Comparison of ENCODE assay signal across 23 mouse cellular contexts in the genomic region with DNA sequence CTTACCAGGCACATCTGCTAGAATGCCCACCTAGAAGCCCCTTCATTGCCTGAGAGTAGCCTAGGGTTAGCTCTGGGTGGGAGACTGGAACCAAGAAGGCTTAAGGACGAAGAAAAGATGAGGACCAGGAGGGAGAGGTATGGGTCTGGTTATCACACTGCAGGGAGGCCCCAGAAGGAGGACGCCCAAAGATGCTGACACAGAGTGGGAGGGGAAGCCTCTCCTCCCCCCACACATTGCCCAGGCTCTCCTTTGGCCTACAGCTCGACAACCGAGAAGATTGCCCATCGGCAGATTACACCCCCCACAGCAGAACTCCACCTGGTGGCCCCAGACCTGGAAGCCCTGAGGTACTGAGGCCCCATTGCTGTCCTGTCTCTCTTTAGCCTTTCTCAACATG. TPM values are rescaled to one million over a fixed set of nuclear protein-coding genes. Genes with fewer than 3 reads are reported as not detected.
A peak's percentile ranks its signal among the peaks of the same experiment; 100 is the strongest.
DNase-seq lines count a peak whose midpoint lies in the region; ATAC-seq and TF ChIP-seq lines count a peak whose summit lies in the region.
"Had no signal": no experiment of that assay in that cellular context is flagged by ENCODE, and none has a peak within 500 bp of the region (broad histone marks: within the 10 kb centered on the region; RNA-seq: fewer than 3 reads in every experiment).

No protein-coding gene starts in this region.

- H3K9me3 ChIP-seq in liver, embryonic 12.5 days (replicated peaks) = no peaks in the 10 kb centered on the region
- no peaks in the 10 kb centered on the region for H3K9me3 ChIP-seq in liver, embryonic 11.5 days (ENCODE audit: control insufficient read depth, low read length)
- H3K9me3 ChIP-seq in liver, embryonic 14.5 days (ENCODE audit: control insufficient read depth, low read length) = no peaks in the 10 kb centered on the region
- H3K9me3 ChIP-seq in liver, embryonic 16.5 days (replicated peaks; ENCODE audit: control insufficient read depth, low read length) = no peaks in the 10 kb centered on the region
- H3K9me3 ChIP-seq: embryonic facial prominence, embryonic 10.5 days; embryonic facial prominence, embryonic 12.5 days; forebrain, embryonic 13.5 days; forebrain, embryonic 15.5 days had no signal

- no peak overlapping the region for H3K9ac ChIP-seq in liver, embryonic 12.5 days
- no peak overlapping the region for H3K9ac ChIP-seq in liver, embryonic 11.5 days (ENCODE audit: low read depth, low read length)
- no peak overlapping the region for H3K9ac ChIP-seq in liver, embryonic 14.5 days (replicated peaks)
- H3K9ac ChIP-seq in liver, embryonic 16.5 days (ENCODE audit: low read depth, low read length) = no peak overlapping the region
- H3K9ac ChIP-seq: embryonic facial prominence, embryonic 12.5 days; forebrain, embryonic 13.5 days; forebrain, embryonic 15.5 days; forebrain, postnatal 0 days had no signal

- TF ChIP-seq EP300 in liver, embryonic 14.5 days (IDR thresholded peaks at IDR 0.05; ENCODE audit: low read depth) = no peak

- H3K27me3 ChIP-seq in liver, embryonic 12.5 days (replicated peaks) = peaks cover 28% of the 10 kb centered on the region
- peaks cover 2% of the 10 kb centered on the region; the same call in 1 of the 2 replicates for H3K27me3 ChIP-seq in liver, embryonic 11.5 days (replicated peaks; ENCODE audit: control insufficient read depth, insufficient read depth, low read length)
- H3K27me3 ChIP-seq in liver, embryonic 14.5 days (ENCODE audit: control insufficient read depth, insufficient read depth, low read length) = no peaks in the 10 kb centered on the region; the same call in 1 of the 2 replicates
- H3K27me3 ChIP-seq in liver, embryonic 16.5 days (ENCODE audit: control insufficient read depth, insufficient read depth, low read depth, low read length) = no peaks in the 10 kb centered on the region; the same call in 1 of the 2 replicates
- H3K27me3 ChIP-seq in cerebellum, adult 2 months (ENCODE audit: control insufficient read depth, insufficient read depth, low read length) = no peaks in the 10 kb centered on the region
- H3K27me3 ChIP-seq: embryonic facial prominence, embryonic 12.5 days; forebrain, embryonic 13.5 days; forebrain, embryonic 15.5 days had no signal

- TF ChIP-seq POLR2A in cerebellum, adult 2 months (IDR thresholded peaks at IDR 0.05; ENCODE audit: borderline replicate concordance, insufficient read depth, low read length) = no peak

- 52% methylated on average over 5 of the region's 5 CpGs for WGBS in liver, embryonic 12.5 days (ENCODE audit: insufficient replicate concordance)
- 90% methylated on average over 5 of the region's 5 CpGs for WGBS in liver, embryonic 11.5 days
- WGBS in liver, embryonic 14.5 days (ENCODE audit: insufficient replicate concordance) = 47% methylated on average over 5 of the region's 5 CpGs
- 56% methylated on average over 5 of the region's 5 CpGs for WGBS in liver, embryonic 16.5 days (ENCODE audit: insufficient replicate concordance)
- 78% methylated on average over 5 of the region's 5 CpGs for WGBS in cerebellum, adult 2 months

- peak; percentile 23 for DNase-seq in heart, adult 11 months
- no peak for DNase-seq in heart, adult 18-20 months
- no peak for DNase-seq in liver, embryonic 11.5 days (ENCODE audit: low spot score)
- no peak for DNase-seq in liver, embryonic 14.5 days (ENCODE audit: low read depth in 3 of 3, low spot score in 3 of 3)
- no peak for DNase-seq in ovary, postnatal 36 days (ENCODE audit: low spot score)
- DNase-seq in cerebellum, adult 2 months = no peak
- DNase-seq: adrenal gland, adult 2 months; adrenal gland, postnatal 10 days; adrenal gland, postnatal 25 days; cerebellum, adult 11 months; cerebellum, adult 18-20 months; cerebellum, adult 9-10 months; cerebellum, postnatal 10 days; cerebellum, postnatal 25 days; forebrain, postnatal 0 days had no signal

- peak overlapping the region; percentile 31; the same call in 1 of the 2 replicates for H3K4me2 ChIP-seq in liver, embryonic 12.5 days
- no peak overlapping the region for H3K4me2 ChIP-seq in liver, embryonic 11.5 days
- H3K4me2 ChIP-seq in liver, embryonic 14.5 days (ENCODE audit: low read depth) = peak overlapping the region; percentile 49
- no peak overlapping the region; the same call in 1 of the 2 replicates for H3K4me2 ChIP-seq in liver, embryonic 16.5 days (ENCODE audit: low read depth, low read length)
- H3K4me2 ChIP-seq: embryonic facial prominence, embryonic 12.5 days; forebrain, embryonic 13.5 days; forebrain, embryonic 15.5 days had no signal

- peaks cover 43% of the 10 kb centered on the region for H3K4me1 ChIP-seq in liver, embryonic 12.5 days
- no peaks in the 10 kb centered on the region for H3K4me1 ChIP-seq in liver, embryonic 11.5 days (replicated peaks; ENCODE audit: control insufficient read depth, insufficient read depth, low read length)
- peaks cover 15 to 33% of the 10 kb centered on the region in 2 experiments for H3K4me1 ChIP-seq in liver, embryonic 14.5 days (replicated peaks; ENCODE audit: control insufficient read depth in 2 of 2, insufficient read depth in 2 of 2, low read length in 1 of 2)
- peaks cover 7% of the 10 kb centered on the region; the same call in 1 of the 2 replicates for H3K4me1 ChIP-seq in liver, embryonic 16.5 days (ENCODE audit: control insufficient read depth, low read depth, low read length)
- no peaks in the 10 kb centered on the region for H3K4me1 ChIP-seq in cerebellum, adult 2 months (ENCODE audit: control insufficient read depth, insufficient read depth, low read length)
- H3K4me1 ChIP-seq: embryonic facial prominence, embryonic 10.5 days; embryonic facial prominence, embryonic 12.5 days; forebrain, embryonic 13.5 days; forebrain, embryonic 15.5 days had no signal

- TF ChIP-seq CTCF in liver, embryonic 14.5 days (IDR thresholded peaks at IDR 0.05; ENCODE audit: low read depth) = no peak
- TF ChIP-seq CTCF in cerebellum, adult 2 months (IDR thresholded peaks at IDR 0.05; ENCODE audit: borderline replicate concordance, insufficient read depth, low read depth, low read length) = no peak

- peak; percentile 72 for ATAC-seq in liver, embryonic 12.5 days
- no peak for ATAC-seq in liver, embryonic 11.5 days (replicated peaks; ENCODE audit: low FRiP score)
- ATAC-seq in liver, embryonic 14.5 days (ENCODE audit: insufficient read depth) = peak; percentile 59
- peak; percentile 47; the same call in 1 of the 2 replicates for ATAC-seq in liver, embryonic 16.5 days (ENCODE audit: low read depth)
- ATAC-seq: forebrain, embryonic 13.5 days; forebrain, embryonic 15.5 days; forebrain, postnatal 0 days had no signal

- peak overlapping the region; percentile 36; the same call in 1 of the 2 replicates for H3K27ac ChIP-seq in liver, embryonic 12.5 days
- no peak overlapping the region for H3K27ac ChIP-seq in liver, embryonic 11.5 days (ENCODE audit: low read depth, low read length)
- H3K27ac ChIP-seq in liver, embryonic 14.5 days = no peak overlapping the region
- no peak overlapping the region; the same call in none of the 2 replicates for H3K27ac ChIP-seq in liver, embryonic 16.5 days (ENCODE audit: low read length)
- H3K27ac ChIP-seq in cerebellum, adult 2 months (ENCODE audit: insufficient read depth, low read length) = no peak overlapping the region
- H3K27ac ChIP-seq: embryonic facial prominence, embryonic 10.5 days; embryonic facial prominence, embryonic 12.5 days; forebrain, embryonic 13.5 days; forebrain, embryonic 15.5 days had no signal

- no peaks in the 10 kb centered on the region for H3K36me3 ChIP-seq in liver, embryonic 12.5 days
- no peaks in the 10 kb centered on the region for H3K36me3 ChIP-seq in liver, embryonic 11.5 days (ENCODE audit: control insufficient read depth, insufficient read depth, low read length)
- H3K36me3 ChIP-seq in liver, embryonic 14.5 days (replicated peaks; ENCODE audit: control insufficient read depth, insufficient read depth, low read depth) = no peaks in the 10 kb centered on the region
- H3K36me3 ChIP-seq in liver, embryonic 16.5 days (ENCODE audit: control insufficient read depth, insufficient read depth) = no peaks in the 10 kb centered on the region
- H3K36me3 ChIP-seq: embryonic facial prominence, embryonic 10.5 days; embryonic facial prominence, embryonic 12.5 days; forebrain, embryonic 15.5 days had no signal

- no peak overlapping the region for H3K4me3 ChIP-seq in liver, embryonic 12.5 days
- no peak overlapping the region for H3K4me3 ChIP-seq in liver, embryonic 11.5 days (ENCODE audit: low read depth, low read length)
- 0 out of 4 replicates have a peak overlapping the region, but pooled peaks of 1 of the 2 experiments have one; percentile 19 for H3K4me3 ChIP-seq in liver, embryonic 14.5 days (ENCODE audit: insufficient read depth in 1 of 2, low read depth in 2 of 2, low read length in 2 of 2)
- H3K4me3 ChIP-seq in liver, embryonic 16.5 days (ENCODE audit: low read depth, low read length) = no peak overlapping the region
- H3K4me3 ChIP-seq in cerebellum, adult 2 months (replicated peaks; ENCODE audit: insufficient read depth, low read depth, low read length) = no peak overlapping the region
- H3K4me3 ChIP-seq: embryonic facial prominence, embryonic 10.5 days; embryonic facial prominence, embryonic 12.5 days; forebrain, embryonic 13.5 days; forebrain, embryonic 15.5 days had no signal

RNA-seq across cellular contexts. Expression of a gene that starts 16.0 kb away (rescaled TPM):
- total RNA-seq in heart, adult 18-20 months (2021) = 1 to 10 TPM in 1 of 2 experiments, under 1 TPM in 1; 0.77 to 1.8 TPM
- 1.2 and 1.5 TPM in 2 replicates for polyA plus RNA-seq in liver, embryonic 12.5 days (2016; fragmentation: Nextera tagmentation; extraction: Ambion mirVana)
- polyA plus RNA-seq in liver, embryonic 11.5 days (2014; fragmentation: Nextera tagmentation; extraction: Ambion mirVana) = 2.0 and 2.4 TPM in 2 replicates
- polyA plus RNA-seq in liver, embryonic 14.5 days (2012; rRNA removed) = 0.45 and 0.81 TPM in 2 replicates
- polyA plus RNA-seq in liver, embryonic 14.5 days (2014; fragmentation: Nextera tagmentation; extraction: Ambion mirVana) = 1.6 and 1.7 TPM in 2 replicates
- polyA plus RNA-seq in liver, embryonic 16.5 days (2015; fragmentation: Nextera tagmentation; extraction: Ambion mirVana) = 0.98 and 1.1 TPM in 2 replicates
- polyA plus RNA-seq in cerebellum, adult 2 months (2012; rRNA removed) = 0.41 and 0.95 TPM in 2 replicates
- total RNA-seq: MEL had no signal
- polyA plus RNA-seq: C2C12 had no signal

RNA-seq across cellular contexts. Expression of a gene that starts 33.8 kb away (rescaled TPM):
- not detected for total RNA-seq in heart, adult 18-20 months (2021)
- not detected in 2 replicates for polyA plus RNA-seq in liver, embryonic 12.5 days (2016; fragmentation: Nextera tagmentation; extraction: Ambion mirVana)
- not detected in 2 replicates for polyA plus RNA-seq in liver, embryonic 11.5 days (2014; fragmentation: Nextera tagmentation; extraction: Ambion mirVana)
- polyA plus RNA-seq in liver, embryonic 14.5 days (2012; rRNA removed) = not detected in 2 replicates
- polyA plus RNA-seq in liver, embryonic 14.5 days (2014; fragmentation: Nextera tagmentation; extraction: Ambion mirVana) = not detected in 2 replicates
- 0.04 TPM in 1 of 2 replicates, not detected in the other for polyA plus RNA-seq in liver, embryonic 16.5 days (2015; fragmentation: Nextera tagmentation; extraction: Ambion mirVana)
- 0.13 TPM in 2 replicates for polyA plus RNA-seq in cerebellum, adult 2 months (2012; rRNA removed)
- polyA plus RNA-seq: adrenal gland, adult 2 months; embryonic facial prominence, embryonic 10.5 days; forebrain, embryonic 13.5 days; forebrain, embryonic 15.5 days had no signal

Comparison
In these comparisons a context has a peak if more than half of its experiments do, and no peak if none do; other contexts are left out.
1. H3K4me2 ChIP-seq: peak in liver, embryonic 12.5 days (single experiment) and liver, embryonic 14.5 days (single experiment); none in liver, embryonic 11.5 days (single experiment) and liver, embryonic 16.5 days (single experiment).